Mouse (Mus musculus): Measurements from ENCODE around the gene Cdc42.
A peak's percentile ranks its signal among the peaks of the same experiment; 100 is the strongest.

Gene Cdc42

GRCm38 (mm10) chr4:137357517-137358254 is at the start of gene Cdc42:
Cdc42 (minus strand) TSS chr4:137357720.
- peak; percentile 83 for DNase-seq (ENCODE audit: low read depth)

DNA sequence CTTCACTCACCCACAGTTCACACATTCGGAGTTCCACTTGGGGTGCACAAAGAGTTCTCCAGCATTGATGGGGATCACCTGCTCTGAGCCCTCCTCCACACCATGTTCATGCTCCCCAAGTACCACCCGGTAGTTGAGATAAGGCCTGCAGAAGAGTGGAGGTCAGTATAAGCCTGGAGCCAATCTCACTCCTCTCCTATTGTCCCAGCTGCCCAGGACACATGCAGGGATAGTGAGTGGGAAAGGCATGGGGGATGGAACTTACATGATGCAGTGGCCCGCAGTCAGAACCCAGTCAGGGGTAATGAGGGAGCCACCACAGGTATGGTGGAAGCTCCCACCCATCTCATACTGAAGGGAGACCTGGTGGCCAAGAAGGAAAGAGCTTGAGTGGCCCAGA is 48.1 kb upstream of the Cdc42 start:
- no peak for DNase-seq (ENCODE audit: low read depth)

GRCm38 (mm10) chr4:137396641-137397525 is 39.4 kb upstream of the Cdc42 start:
- DNase-seq (ENCODE audit: low read depth), result no peak

GRCm38 (mm10) chr4:137393378-137394135 is 36.0 kb upstream of the Cdc42 start:
- DNase-seq (ENCODE audit: low read depth), result no peak

GRCm38 (mm10) chr4:137392874-137393273 is 35.4 kb upstream of the Cdc42 start:
- DNase-seq (ENCODE audit: low read depth), result no peak

DNA sequence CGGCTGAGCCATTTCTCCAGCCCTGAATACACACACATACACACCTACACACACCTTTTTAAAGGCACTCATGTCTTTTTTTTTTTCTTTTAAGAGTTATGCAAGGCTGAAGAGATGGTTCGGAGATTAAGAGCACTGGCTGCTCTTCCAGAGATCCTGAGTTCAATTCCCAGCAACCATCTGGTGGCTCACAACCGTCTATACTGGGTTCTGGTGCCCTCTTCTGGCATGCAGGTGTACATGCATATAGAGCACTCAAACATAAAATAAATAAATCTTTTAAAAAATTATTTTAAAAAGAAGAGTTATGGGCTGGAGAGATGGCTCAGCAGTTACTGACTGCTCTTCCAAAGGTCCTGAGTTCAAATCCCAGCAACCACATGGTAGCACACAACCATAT is 33.8 kb upstream of the Cdc42 start:
- DNase-seq (ENCODE audit: low read depth), result no peak

GRCm38 (mm10) chr4:137390196-137390595 is 32.7 kb upstream of the Cdc42 start:
- no peak for DNase-seq (ENCODE audit: low read depth)

GRCm38 (mm10) chr4:137388983-137389382 is 31.5 kb upstream of the Cdc42 start:
- no peak for DNase-seq (ENCODE audit: low read depth)

GRCm38 (mm10) chr4:137388059-137388794 is 30.7 kb upstream of the Cdc42 start:
- DNase-seq (ENCODE audit: low read depth), result peak; percentile 77

DNA sequence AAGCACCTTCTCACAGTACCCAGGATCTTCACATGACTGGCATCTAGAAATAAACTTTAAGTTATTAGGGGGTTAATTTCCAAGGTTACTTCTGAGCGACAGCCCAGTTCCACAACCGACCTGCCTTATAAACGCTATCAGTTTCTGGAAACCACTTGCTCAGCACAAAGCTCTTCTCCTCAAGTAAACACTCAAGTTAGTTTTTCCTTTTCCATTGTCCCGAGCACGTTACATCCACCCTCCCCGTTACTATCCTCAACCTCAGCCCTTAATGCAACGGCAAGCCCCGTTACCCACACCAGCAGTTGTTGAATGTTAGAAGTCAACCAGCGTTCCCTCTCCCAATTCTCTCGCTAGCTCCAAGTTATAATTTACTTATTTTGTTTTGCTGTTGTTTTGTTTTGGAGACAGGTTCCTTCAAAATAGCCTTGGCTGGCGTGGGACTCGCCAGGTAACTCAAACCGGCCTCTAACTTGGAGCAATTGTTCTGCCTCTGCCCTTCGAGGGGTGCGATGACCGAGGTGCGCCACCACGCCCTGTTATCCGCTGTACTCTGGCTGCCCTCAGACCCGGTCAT is 30.1 kb upstream of the Cdc42 start:
- DNase-seq (ENCODE audit: low read depth), result no peak

DNA sequence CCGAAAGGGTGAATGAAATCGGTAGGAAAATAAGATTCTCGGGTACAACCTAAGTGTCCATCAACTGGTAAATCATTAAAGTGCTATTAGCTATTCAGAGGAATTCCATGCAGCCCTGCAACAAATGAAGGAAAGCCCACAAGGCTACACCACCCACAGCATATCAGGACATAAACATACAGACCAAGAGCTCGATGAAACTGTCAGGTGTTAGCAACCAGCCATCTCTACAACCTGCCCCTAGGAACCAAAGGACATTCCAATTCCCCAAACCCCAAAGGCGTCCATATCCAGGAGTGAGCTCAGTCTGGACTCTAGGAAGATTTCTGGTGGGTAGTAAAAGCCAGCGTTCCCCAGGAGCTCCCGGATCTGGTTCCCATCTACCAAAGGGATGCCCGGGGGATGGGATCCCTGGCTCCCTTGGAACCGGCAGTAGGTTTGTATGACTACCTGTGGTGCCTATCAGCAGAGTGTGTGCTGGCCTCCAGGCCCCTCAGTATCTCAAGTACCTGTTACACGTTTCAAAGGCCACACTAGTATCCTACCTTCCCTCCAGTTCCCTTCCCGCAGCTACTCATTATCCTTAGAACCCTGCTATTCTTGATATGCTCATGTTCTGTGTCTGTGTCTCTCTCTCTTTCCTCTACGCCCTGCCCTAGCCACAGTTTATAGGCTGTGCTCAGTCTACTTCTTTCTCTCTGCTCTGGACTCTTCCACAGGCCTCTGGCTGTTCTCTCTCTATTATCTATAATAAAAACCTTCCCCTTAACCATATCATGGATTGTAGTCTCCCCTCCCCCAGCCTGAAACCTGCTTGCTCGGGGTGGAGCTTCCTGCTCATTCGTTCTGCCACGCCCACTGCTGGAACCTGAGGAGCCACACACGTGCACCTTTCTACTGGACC is 23.4 kb upstream of the Cdc42 start:
- DNase-seq (ENCODE audit: low read depth), result no peak

- DNase-seq (ENCODE audit: low read depth), result no peak
These were observed 22.3 kb upstream of the Cdc42 start for GRCm38 (mm10) chr4:137379713-137380255.

DNA sequence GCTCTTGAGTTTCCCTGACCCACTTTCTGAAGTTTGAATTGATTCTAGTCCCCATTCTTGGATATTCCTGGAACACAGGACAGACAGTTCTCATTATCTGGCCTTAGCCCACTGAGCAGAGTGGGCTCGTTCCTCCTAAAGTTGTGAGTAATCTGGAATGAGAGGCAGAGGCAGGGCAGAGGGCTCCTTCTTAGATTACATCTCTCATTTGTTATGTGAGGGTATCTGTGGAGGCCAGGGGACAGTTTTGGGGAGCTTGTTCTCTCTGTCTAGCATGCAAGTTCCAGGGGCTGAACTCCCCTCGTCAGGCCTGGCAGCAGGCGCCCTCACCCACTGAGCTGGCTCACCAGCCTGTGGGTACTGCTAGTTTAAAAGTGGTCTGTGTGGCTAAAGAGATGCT is 21.6 kb upstream of the Cdc42 start:
- DNase-seq (ENCODE audit: low read depth), result no peak

- no peak for DNase-seq (ENCODE audit: low read depth)
These were observed 20.2 kb upstream of the Cdc42 start for GRCm38 (mm10) chr4:137377526-137378304.

- no peak for DNase-seq (ENCODE audit: low read depth)
These were observed 19.3 kb upstream of the Cdc42 start for GRCm38 (mm10) chr4:137376778-137377177.

GRCm38 (mm10) chr4:137375314-137376278 is 18.1 kb upstream of the Cdc42 start:
- DNase-seq (ENCODE audit: low read depth), result no peak

GRCm38 (mm10) chr4:137373711-137374110 is 16.2 kb upstream of the Cdc42 start:
- no peak for DNase-seq (ENCODE audit: low read depth)
